Mouse (Mus musculus) thymus, postnatal 36 days (tissue): Measurements from ENCODE around the gene Afap1l2.

Experiments
- DNase-seq, 2 experiments: peaks; one replicate each; pipeline ENCODE4 v3.0.0; 2022; ENCODE audit warnings: mixed read lengths in 2 of 2

The Afap1l2 gene

GRCm38 (mm10) chr19:56974159-56974558, 33.9 kb downstream of the Afap1l2 start:
- DNase-seq = no peak

- DNase-seq = no peak
These were observed 35.3 kb downstream of the Afap1l2 start for GRCm38 (mm10) chr19:56972768-56973167.

GRCm38 (mm10) chr19:56971347-56971746, 36.7 kb downstream of the Afap1l2 start:
- no peak for DNase-seq

- DNase-seq = peak; percentile 4 to 18
These were observed 44.2 kb downstream of the Afap1l2 start for GRCm38 (mm10) chr19:56963876-56964275.

GRCm38 (mm10) chr19:56959601-56960000, 48.4 kb downstream of the Afap1l2 start:
- no peak for DNase-seq

GRCm38 (mm10) chr19:56959057-56959456, 49.0 kb downstream of the Afap1l2 start:
- DNase-seq = no peak

- DNase-seq = no peak
These were observed 49.4 kb downstream of the Afap1l2 start for GRCm38 (mm10) chr19:56958582-56959021.

GRCm38 (mm10) chr19:56958011-56958410, 50.0 kb downstream of the Afap1l2 start:
- DNase-seq = no peak

- DNase-seq = no peak
These were observed 52.2 kb downstream of the Afap1l2 start for GRCm38 (mm10) chr19:56955568-56956513.

GRCm38 (mm10) chr19:56954857-56955256, 53.2 kb downstream of the Afap1l2 start:
- DNase-seq = no peak

- DNase-seq = no peak
These were observed 54.2 kb downstream of the Afap1l2 start for GRCm38 (mm10) chr19:56953856-56954255.

GRCm38 (mm10) chr19:56950818-56951217, 57.2 kb downstream of the Afap1l2 start:
- no peak for DNase-seq

GRCm38 (mm10) chr19:56949868-56950267, 58.2 kb downstream of the Afap1l2 start:
- no peak for DNase-seq

GRCm38 (mm10) chr19:56947971-56948610, 59.9 kb downstream of the Afap1l2 start:
- DNase-seq = no peak

GRCm38 (mm10) chr19:56946727-56947126, 61.3 kb downstream of the Afap1l2 start:
- no peak for DNase-seq

- DNase-seq = no peak
These were observed 61.8 kb downstream of the Afap1l2 start for GRCm38 (mm10) chr19:56946277-56946676.

- DNase-seq = no peak
These were observed 62.4 kb downstream of the Afap1l2 start for GRCm38 (mm10) chr19:56945621-56946020.

- no peak for DNase-seq
These were observed 63.2 kb downstream of the Afap1l2 start for GRCm38 (mm10) chr19:56944826-56945225.

GRCm38 (mm10) chr19:56944211-56944610, 63.8 kb downstream of the Afap1l2 start:
- no peak for DNase-seq

GRCm38 (mm10) chr19:56942216-56942615, 65.8 kb downstream of the Afap1l2 start:
- no peak for DNase-seq

GRCm38 (mm10) chr19:56940507-56940906, 67.5 kb downstream of the Afap1l2 start:
- DNase-seq = no peak

- DNase-seq = no peak
These were observed 68.2 kb downstream of the Afap1l2 start for GRCm38 (mm10) chr19:56939826-56940225.

- DNase-seq = no peak
These were observed 70.1 kb downstream of the Afap1l2 start for GRCm38 (mm10) chr19:56937911-56938310.

GRCm38 (mm10) chr19:56936253-56936652, 71.8 kb downstream of the Afap1l2 start:
- no peak for DNase-seq
